Mouse (Mus musculus) brown adipose tissue, adult 24 weeks (tissue): ENCODE data around the gene Abcb4. TPM values are rescaled to one million over a fixed set of nuclear protein-coding genes. Genes with fewer than 3 reads are reported as not detected.
"Not testable (repeated sequence)": the region's sequence is repeated elsewhere in the genome, so short reads cannot be mapped to it uniquely, and the experiment has no call there.

Experiments
- H3K27ac ChIP-seq: fragments of 200-500 bp; replicated peaks from 2 replicates; pipeline ENCODE4 v1.5.1; 2012; ENCODE audit warnings: low read depth, mild to moderate bottlenecking, low read length
- H3K4me1 ChIP-seq: fragments of 200-500 bp; 2 replicates; pipeline ENCODE4 v1.6.1; 2012; ENCODE audit warnings: low read length, mixed read lengths; ENCODE audit not compliant: control insufficient read depth, insufficient read depth, insufficient read length
- H3K4me3 ChIP-seq: fragments of 200-500 bp; 2 replicates; pipeline ENCODE4 v1.5.1; 2012; ENCODE audit warnings: low read depth, mild to moderate bottlenecking, low read length, moderate library complexity; ENCODE audit not compliant: insufficient read depth
- polyA plus RNA-seq: library from polyadenylated mRNA; stranded (reverse); fragments of >200 nt; gene quantifications from 2 replicates; pipeline ENCODE4 v1.2.4, GENCODE M21; 2012; ENCODE audit not compliant: missing spikeins, insufficient read depth, insufficient read length

The Abcb4 gene
- 1.1 and 2.1 TPM in 2 replicates for polyA plus RNA-seq

DNA sequence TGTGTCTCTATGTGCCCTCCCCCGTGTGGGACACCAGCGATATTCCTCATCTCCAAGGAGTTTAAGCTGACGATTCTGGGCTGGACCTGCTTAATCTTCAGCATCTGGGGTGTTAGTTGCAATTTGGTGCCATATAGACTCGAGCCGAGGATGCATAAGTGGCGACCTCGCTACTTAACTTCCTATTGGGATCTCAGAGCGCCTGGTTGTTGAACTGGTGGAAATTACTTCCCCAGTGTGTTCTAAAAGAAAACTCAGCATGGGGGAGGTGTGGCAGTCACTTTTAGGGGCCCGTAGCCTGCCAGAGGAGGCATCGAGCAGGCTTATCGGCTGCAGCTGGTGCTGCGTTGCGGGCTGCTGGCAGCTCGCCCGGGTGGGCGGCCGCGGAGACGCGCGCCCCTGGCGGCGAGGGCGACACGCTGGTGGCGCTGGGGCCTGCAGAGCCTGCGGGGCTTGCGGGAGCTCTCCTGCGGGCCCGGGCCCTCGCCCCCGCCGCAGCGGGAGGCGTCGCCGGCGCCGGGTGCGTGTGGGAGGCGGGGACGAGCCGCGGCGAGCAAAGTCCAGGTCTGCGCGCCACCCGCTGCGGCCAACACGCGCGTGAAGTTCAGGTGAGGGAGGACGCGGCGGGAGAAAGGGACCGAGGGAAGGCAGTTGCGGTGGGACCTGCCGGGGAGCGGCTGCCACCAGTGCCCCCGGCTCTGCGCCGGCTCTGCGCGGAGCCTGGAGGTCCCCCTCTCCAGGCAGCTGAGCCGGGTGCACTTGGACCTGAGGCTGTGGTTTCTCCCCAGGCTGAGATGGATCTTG is at the start of gene Abcb4:
Abcb4 (plus strand) TSS at position 418 of the 804 bp plus-strand sequence.
- no peak within 1 kb of the TSS for H3K27ac ChIP-seq
- H3K4me3 ChIP-seq, result peak within 1 kb of the TSS; percentile 65
- H3K4me1 ChIP-seq, result no peaks in the 10 kb centered on the region

DNA sequence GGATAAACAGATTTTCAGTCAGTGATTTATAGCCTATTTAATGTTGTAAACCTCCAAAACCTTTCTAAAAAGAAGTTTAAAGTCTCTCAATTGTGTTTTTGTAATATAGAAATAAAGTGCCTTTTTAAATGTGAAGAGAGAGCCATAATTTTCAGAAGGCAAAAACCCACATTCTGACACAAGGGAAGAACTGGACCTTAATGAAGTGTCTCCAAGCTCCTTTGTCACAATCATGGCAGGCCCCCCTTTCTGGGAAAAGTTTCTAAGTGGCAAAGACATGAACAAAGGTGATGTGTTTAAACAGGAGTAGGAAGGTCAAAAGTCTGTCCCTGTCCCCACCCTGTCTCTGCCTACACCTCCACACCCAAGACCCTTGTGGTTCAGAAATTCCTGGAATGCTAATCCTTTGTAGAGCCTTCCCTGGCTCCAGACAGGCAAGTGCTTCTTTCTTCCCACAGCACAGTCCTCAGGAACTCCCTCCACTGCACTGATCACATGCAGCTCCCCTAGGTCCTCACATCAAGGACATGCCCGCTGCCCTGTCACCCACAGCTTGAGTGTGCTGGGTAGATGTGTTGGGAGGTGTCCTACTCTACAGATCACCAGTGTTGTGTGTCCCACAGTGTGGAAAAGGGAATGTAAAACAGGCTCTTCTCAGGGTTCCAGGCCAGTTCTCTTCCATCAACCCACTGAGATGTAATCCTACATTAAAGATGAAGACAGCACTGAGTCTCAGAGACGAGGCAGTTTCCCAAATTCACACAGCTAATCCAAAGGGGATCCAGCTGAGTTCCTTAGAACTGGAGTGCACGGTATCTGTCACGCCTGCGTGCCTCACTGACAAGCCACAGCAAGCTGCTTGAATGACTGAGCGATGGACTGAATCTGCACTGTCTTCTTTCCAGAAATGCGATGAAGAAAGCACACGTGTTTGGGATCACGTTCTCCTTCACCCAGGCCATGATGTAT is 44.6 kb upstream of the Abcb4 start:
- not testable (repeated sequence) for H3K27ac ChIP-seq, H3K4me3 ChIP-seq, H3K4me1 ChIP-seq

DNA sequence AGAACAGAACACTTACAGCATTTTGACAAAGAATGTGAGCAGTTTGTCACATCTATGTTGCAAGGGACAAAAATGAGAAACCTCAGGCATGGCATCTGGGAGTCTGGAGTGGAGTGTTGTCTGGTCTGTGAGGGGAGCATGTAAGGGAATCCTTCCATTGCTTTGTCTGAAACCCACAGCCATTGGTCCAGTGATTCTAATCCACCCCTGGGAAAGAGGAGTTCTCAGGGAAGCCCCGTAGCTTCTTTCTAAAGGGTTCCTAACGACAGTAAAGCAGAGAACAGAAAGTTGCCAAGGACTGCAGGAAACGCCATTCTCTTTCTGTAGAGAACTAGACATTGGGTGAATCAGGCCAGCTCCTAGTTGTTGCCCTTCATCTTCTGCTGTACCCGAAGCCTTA is 42.7 kb upstream of the Abcb4 start:
- H3K4me3 ChIP-seq, result no peak overlapping the region
- H3K27ac ChIP-seq, result no peak overlapping the region
- H3K4me1 ChIP-seq, result no peaks in the 10 kb centered on the region

DNA sequence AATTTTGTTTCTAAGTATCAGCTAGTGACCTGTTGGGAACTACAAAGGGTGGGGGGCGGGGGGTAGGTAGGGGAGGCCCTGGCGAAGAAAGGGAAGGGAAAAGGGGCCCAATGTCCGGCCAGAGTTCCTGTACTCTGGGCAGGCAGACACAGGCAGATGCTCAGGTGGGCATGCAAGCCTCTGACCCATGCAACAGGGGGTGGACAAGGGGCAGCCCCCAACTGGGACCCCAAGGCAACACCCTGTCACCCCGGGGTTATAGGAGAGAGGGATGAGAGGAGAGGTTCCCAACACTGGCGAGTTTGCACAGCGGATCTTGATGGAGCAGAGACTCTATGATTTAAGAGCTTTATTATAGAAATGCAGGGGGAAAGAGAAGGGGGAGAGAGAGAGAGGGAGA is 36.3 kb upstream of the Abcb4 start:
- Histone ChIP-seq H3K27ac (no peak overlapping the region), H3K4me1 (no peaks in the 10 kb centered on the region), H3K4me3 (no peak overlapping the region)

DNA sequence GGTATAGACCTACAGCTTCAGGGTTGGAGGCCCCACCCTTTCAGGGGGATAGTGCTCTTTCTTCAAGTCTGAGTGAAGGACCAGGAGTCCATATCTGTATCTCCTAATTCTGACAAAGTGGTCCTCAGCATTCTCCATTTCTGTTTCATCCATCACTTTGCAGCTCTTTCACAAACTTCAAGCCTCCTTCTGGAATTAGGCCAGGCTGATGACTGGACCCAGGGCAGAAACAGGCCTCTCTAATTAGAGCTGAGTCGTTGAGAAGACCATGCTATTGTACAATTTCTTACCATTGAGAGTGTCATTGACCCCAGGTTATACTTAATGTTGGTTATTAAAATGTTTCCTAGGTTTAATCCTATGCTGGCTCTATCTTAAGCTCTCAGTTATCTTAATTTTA is 31.7 kb upstream of the Abcb4 start:
- peaks cover 5% of the 10 kb centered on the region; the same call in 1 of the 2 replicates for H3K4me1 ChIP-seq
- no peak overlapping the region for H3K4me3 ChIP-seq
- H3K27ac ChIP-seq, result peak overlapping the region; percentile 19; the same call in 1 of the 2 replicates

DNA sequence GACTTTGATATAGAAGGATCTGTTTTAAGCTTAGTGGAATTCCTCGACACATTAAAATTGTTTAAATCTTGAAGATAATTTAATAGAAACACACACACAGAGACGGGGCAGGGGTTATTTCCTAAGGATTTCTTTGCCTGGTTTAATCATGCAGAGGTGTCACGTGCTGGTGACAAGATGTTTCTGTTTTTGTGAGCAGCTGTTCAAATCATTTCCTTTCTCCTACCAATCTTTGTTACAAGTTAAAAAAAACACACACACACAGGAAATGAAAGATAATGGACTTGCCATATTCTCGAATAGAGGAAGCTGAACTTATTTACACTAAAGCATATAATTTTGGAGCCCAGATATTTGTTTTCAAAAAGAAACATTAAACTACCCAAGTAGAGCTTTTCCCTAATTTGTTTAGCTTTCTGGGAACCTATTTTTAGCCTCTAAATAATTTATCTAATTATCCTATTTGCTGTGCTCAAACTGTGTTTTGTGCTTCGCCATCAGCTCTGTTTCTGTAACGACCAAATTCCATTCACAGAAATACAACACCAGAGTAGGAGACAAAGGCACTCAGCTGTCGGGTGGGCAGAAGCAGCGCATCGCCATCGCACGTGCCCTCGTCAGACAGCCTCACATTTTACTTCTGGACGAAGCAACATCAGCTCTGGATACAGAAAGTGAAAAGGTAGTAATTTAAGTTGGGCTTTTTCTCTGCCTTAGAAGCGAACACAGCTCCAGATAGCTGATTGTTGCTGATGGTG is 29.8 kb upstream of the Abcb4 start:
- Histone ChIP-seq H3K4me3 (peak overlapping the region; percentile 57), H3K27ac (peak overlapping the region; percentile 99), H3K4me1 (peaks cover 5% of the 10 kb centered on the region; the same call in 1 of the 2 replicates)

DNA sequence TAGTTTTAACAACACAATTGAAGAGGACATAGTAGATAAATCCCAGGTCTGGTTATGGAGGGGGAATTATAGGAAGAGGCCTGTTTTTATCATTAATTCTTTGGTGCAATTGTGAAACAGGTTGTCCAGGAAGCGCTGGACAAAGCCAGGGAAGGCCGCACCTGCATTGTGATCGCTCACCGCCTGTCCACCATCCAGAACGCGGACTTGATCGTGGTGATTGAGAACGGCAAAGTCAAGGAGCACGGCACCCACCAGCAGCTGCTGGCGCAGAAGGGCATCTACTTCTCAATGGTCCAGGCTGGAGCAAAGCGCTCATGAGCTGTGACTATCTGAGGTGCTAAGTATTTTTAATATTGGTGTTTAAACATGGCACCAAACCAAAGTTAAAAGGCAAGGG is 27.9 kb upstream of the Abcb4 start:
- H3K4me3 ChIP-seq, result peak overlapping the region; percentile 66
- H3K27ac ChIP-seq, result peak overlapping the region; percentile 100

DNA sequence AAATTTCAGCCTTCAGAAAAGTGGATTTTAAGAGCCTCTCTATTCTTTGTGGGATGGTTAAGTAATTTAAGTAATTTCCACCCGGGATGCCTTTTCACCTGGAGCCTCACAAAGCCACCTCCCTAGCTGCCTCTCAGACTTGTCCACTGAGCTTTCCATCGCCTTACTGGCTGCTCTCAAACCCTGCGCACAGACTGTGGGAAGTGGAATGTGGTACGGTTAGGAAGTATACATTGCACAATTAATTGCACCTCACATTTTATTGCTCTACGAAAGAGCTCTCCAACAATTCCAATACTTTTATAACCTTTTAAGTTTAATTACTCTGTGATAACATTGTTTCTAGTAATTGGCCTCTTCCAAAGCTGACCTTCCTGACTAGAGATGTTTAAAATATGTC is 27.2 kb upstream of the Abcb4 start:
- Histone ChIP-seq H3K4me1 (peaks cover 5% of the 10 kb centered on the region; the same call in 1 of the 2 replicates), H3K4me3 (no peak overlapping the region), H3K27ac (peak overlapping the region; percentile 58)

More for the DNA sequence above, 27.9 kb upstream of the Abcb4 start:
- H3K4me1 ChIP-seq, result not testable (repeated sequence)

DNA sequence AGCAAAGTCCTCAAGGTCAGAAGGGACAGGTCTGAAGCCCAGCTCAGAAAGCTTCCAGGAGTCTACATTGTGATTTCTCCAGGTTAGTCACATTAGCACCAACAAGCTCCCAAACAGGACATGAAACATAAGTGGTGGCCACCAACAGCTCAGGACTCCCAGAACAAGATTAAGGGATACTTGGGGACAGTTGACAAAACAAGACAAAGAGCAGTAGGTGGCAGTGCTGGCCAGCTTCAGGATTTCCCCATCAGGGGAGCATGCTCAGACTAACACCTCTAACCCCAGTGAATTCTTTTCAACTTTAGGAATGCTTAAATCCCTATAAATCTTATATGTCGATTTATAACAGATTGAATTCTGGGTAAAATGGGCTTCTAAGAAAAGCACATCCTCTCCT is 25.5 kb upstream of the Abcb4 start:
- no peak overlapping the region for H3K27ac ChIP-seq
- no peak overlapping the region for H3K4me3 ChIP-seq
- H3K4me1 ChIP-seq, result peaks cover 2% of the 10 kb centered on the region; the same call in 1 of the 2 replicates

DNA sequence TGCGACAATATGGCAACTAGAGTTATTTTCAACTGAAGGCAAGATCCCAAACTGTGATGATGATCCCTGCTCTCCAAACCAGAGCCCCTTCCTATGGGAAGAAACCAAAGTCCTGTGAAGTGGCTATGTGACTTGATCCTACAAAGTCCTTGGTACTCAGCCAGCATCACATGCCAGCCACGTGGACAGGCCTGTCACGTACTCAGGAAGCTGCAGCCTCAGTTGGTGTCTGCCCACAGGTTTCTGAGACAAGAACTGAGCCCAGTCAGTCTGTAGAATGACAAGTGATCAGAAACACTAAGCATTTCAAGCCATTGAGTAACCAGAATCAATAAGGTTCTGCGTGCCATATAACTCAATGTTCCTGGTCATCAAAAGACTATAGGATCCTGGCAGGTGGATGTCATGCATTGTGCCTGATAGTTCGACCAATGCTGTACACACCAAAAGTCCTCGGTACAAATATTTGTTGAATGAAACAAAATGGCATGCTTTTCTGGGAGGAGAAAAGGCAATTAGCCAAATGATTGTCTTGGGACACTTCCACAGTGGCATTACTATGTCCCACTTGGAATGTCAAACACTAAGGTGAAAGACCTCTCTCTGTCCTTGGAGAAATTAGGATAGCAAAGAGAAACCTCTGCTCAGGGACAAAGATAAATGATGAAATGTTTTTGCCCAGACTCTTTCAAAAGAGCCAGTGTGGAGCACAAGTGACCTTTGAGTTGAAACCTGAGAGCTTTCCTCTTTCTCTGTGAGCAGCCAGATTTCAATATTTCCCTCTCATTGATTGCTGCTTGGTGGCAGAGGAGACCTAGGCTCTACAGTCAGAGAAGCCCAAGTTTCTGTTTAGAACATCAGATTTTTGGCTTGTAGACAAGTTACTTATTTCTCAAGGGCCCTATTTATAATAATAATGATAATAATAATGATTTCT is 20.3 kb upstream of the Abcb4 start:
- no peak overlapping the region for H3K27ac ChIP-seq
- H3K4me1 ChIP-seq, result no peaks in the 10 kb centered on the region

DNA sequence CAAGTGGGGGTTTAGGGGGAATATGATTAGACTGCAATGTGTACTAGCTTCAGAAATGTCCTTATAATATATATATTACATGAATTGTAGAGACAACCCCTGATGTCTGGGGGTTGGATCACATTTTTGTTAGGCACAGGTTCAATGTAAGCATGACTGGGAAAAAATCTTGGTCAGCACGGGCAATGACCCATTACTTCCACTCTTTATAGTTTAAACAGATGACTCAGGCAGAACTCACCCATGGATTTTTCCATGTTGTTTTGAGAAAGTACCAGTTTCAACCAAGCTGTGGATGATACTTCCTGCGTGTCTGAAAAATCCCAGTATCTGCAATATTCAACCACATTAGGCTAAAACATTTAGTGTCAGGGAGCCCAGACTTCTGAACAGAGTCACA is 16.4 kb upstream of the Abcb4 start:
- H3K27ac ChIP-seq, result no peak overlapping the region
- no peak overlapping the region for H3K4me3 ChIP-seq
- no peaks in the 10 kb centered on the region for H3K4me1 ChIP-seq

More for the DNA sequence above, 20.3 kb upstream of the Abcb4 start:
- H3K4me3 ChIP-seq, result no peak overlapping the region

DNA sequence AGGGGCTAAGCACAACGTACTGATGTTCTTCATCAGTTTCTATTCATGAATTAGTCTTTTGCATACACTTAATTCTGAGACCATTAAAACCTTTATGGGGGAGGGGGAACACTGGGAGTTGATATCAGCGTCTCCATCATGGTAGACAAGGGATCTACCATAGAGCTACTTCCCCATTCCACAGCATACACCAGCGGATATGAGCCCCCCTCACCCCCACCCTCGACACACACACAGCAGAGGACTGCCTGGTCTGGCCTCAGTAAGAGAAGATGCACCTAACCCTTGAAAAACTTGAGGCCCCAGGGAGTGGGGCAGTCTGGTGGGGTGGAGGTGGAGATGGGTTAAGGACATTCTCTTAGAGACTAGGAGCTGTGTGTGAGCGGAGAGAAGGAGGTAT is 15.7 kb upstream of the Abcb4 start:
- Histone ChIP-seq H3K4me3 (no peak overlapping the region), H3K27ac (no peak overlapping the region), H3K4me1 (no peaks in the 10 kb centered on the region)

DNA sequence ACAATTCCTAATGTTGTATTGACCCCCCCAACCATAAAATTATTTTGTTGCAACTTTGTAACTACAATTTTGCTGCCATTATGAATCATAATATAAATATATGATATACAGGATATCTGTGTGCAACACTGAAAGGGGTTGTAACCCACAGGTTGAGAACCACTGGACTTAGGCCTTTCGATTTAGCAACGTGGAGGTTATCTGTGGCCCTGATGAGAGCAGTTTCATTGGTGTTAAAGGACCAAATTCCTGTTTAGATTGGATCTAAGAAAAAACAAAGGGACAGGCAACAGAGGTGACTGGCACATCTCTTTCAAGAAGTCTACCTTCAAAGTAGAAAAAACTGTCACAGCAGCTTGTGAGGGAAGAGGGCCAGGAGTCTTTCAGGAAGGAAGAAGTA is 7.7 kb upstream of the Abcb4 start:
- no peaks in the 10 kb centered on the region for H3K4me1 ChIP-seq
- H3K27ac ChIP-seq, result no peak overlapping the region
- H3K4me3 ChIP-seq, result no peak overlapping the region

DNA sequence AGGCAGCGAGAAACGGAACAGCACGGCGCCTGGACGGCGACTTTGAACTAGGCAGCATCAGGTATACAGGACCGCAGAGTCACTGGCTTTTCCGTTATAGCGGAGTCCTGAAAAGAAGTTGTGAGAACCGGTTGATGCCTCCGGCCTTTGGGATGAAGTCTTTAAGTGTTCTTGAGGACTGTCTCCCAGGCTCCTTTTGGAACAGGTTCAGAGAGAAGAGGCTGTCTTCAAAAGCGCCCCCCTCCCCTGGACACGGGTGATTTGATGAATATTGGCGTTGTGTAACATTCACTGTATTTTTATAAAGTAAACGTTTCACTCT is 548 bp downstream of the Abcb4 start:
- H3K27ac ChIP-seq, result no peak overlapping the region
- peak overlapping the region; percentile 65 for H3K4me3 ChIP-seq
- H3K4me1 ChIP-seq, result no peaks in the 10 kb centered on the region
